Comparison of ENCODE assay signal across 11 mouse cellular contexts in genomic region chr4:121196205-121196604, GRCm38 (mm10). TPM values are rescaled to one million over a fixed set of nuclear protein-coding genes. Genes with fewer than 3 reads are reported as not detected.
DNase-seq lines count a peak whose midpoint lies in the region; ATAC-seq and TF ChIP-seq lines count a peak whose summit lies in the region.
"Had no signal": no experiment of that assay in that cellular context is flagged by ENCODE, and none has a peak within 500 bp of the region (broad histone marks: within the 10 kb centered on the region; RNA-seq: fewer than 3 reads in every experiment).

No protein-coding gene starts in this region.

- no peak overlapping the region for H3K9ac ChIP-seq in neural tube, embryonic 15.5 days (replicated peaks)
- H3K9ac ChIP-seq: hindbrain, embryonic 13.5 days; kidney, embryonic 15.5 days had no signal

- ATAC-seq in neutrophil, adult 5-6 weeks (ENCODE audit: extremely low read depth, insufficient number of reproducible peaks, low FRiP score, poor library complexity, severe bottlenecking): peak; percentile 89
- ATAC-seq in neural tube, embryonic 15.5 days (ENCODE audit: low FRiP score): no peak

- H3K4me1 ChIP-seq in lung, adult 2 months (ENCODE audit: control insufficient read depth, insufficient read depth, low read length): peaks cover 3% of the 10 kb centered on the region
- H3K4me1 ChIP-seq in bone marrow, adult 2 months (ENCODE audit: control insufficient read depth, insufficient read depth, low read length): peaks cover 7% of the 10 kb centered on the region
- no peaks in the 10 kb centered on the region for H3K4me1 ChIP-seq in neural tube, embryonic 15.5 days
- H3K4me1 ChIP-seq: hindbrain, embryonic 13.5 days; kidney, embryonic 15.5 days; limb, embryonic 10.5 days had no signal

- 62% methylated on average over 2 of the region's 2 CpGs for whole genome bisulfite sequencing in lung, adult 2 months
- whole genome bisulfite sequencing in bone marrow, adult 2 months: 0% methylated on average over 2 of the region's 2 CpGs
- 92% methylated on average over 2 of the region's 2 CpGs for WGBS in neural tube, embryonic 15.5 days

- peak; percentile 71 for DNase-seq in lung, postnatal 36 days
- DNase-seq in lung, adult 2 months: no peak
- DNase-seq in thymus, postnatal 36 days: peak; percentile 49 to 69
- DNase-seq in layer of hippocampus, adult 11-12 months (ENCODE audit: low spot score): no peak
- DNase-seq in right cerebral cortex, postnatal 10 days (ENCODE audit: low spot score in 2 of 2): no peak

- peak overlapping the region; percentile 88; the same call in 1 of the 2 replicates for H3K27ac ChIP-seq in bone marrow, adult 2 months (ENCODE audit: control insufficient read depth, insufficient read depth, low read depth, low read length, poor library complexity)
- no peak overlapping the region for H3K27ac ChIP-seq in neural tube, embryonic 15.5 days (replicated peaks)
- H3K27ac ChIP-seq: hindbrain, embryonic 13.5 days; kidney, embryonic 15.5 days; limb, embryonic 10.5 days had no signal

- no peak for TF ChIP-seq CTCF in lung, adult 2 months (IDR thresholded peaks at IDR 0.05; ENCODE audit: insufficient read depth, low read length)
- TF ChIP-seq CTCF in bone marrow, adult 2 months (IDR thresholded peaks at IDR 0.05; ENCODE audit: control insufficient read depth, insufficient read depth, low read length): no peak

- no peaks in the 10 kb centered on the region for H3K27me3 ChIP-seq in neural tube, embryonic 15.5 days (replicated peaks)
- H3K27me3 ChIP-seq: hindbrain, embryonic 13.5 days; kidney, embryonic 15.5 days had no signal

- H3K9me3 ChIP-seq in neural tube, embryonic 15.5 days (replicated peaks): no peaks in the 10 kb centered on the region
- H3K9me3 ChIP-seq: hindbrain, embryonic 13.5 days; kidney, embryonic 15.5 days; limb, embryonic 10.5 days had no signal

- no peak overlapping the region for H3K4me2 ChIP-seq in neural tube, embryonic 15.5 days
- H3K4me2 ChIP-seq: hindbrain, embryonic 13.5 days; kidney, embryonic 15.5 days had no signal

- H3K4me3 ChIP-seq in lung, adult 2 months (replicated peaks; ENCODE audit: extremely low read depth, low read depth, low read length): no peak overlapping the region
- no peak overlapping the region for H3K4me3 ChIP-seq in bone marrow, adult 2 months (replicated peaks; ENCODE audit: control insufficient read depth, low read depth, low read length)
- H3K4me3 ChIP-seq in neural tube, embryonic 15.5 days (replicated peaks): no peak overlapping the region
- H3K4me3 ChIP-seq: hindbrain, embryonic 13.5 days; kidney, embryonic 15.5 days; limb, embryonic 10.5 days had no signal

- no peaks in the 10 kb centered on the region for H3K36me3 ChIP-seq in neural tube, embryonic 15.5 days
- H3K36me3 ChIP-seq: hindbrain, embryonic 13.5 days had no signal

- no peak for TF ChIP-seq POLR2A in lung, adult 2 months (IDR thresholded peaks at IDR 0.05; ENCODE audit: borderline replicate concordance, extremely low read depth, low read depth, low read length)
- no peak for TF ChIP-seq POLR2A in bone marrow, adult 2 months (IDR thresholded peaks at IDR 0.05; ENCODE audit: borderline replicate concordance, control insufficient read depth, low read depth, low read length)

RNA-seq across cellular contexts. Expression of gene Rlf, which starts 18.7 kb away (rescaled TPM):
- polyA plus RNA-seq in lung, adult 2 months (2012; rRNA removed): 2.8 and 3.9 TPM in 2 replicates
- polyA plus RNA-seq in bone marrow, adult 2 months (2011; ENCODE audit: insufficient read depth, insufficient read length, low replicate concordance, missing spikeins): 10.4 and 16.9 TPM in 2 replicates
- 127 and 138 TPM in 2 replicates for total RNA-seq in neutrophil, adult 5-6 weeks (2017)
- polyA plus RNA-seq in neural tube, embryonic 15.5 days (2015; fragmentation: Nextera tagmentation; extraction: Ambion mirVana): 26.8 and 27.3 TPM in 2 replicates

Comparison
In these comparisons a context has a peak if more than half of its experiments do, and no peak if none do; other contexts are left out.
1. DNase-seq: peak in lung, postnatal 36 days (single experiment) and thymus, postnatal 36 days (2 of 2); none in lung, adult 2 months (single experiment), layer of hippocampus, adult 11-12 months (single experiment) and right cerebral cortex, postnatal 10 days (0 of 2).